Mouse (Mus musculus) heart, embryonic 12.5 days (tissue): ENCODE results near the gene Ccn2. TPM values are rescaled to one million over a fixed set of nuclear protein-coding genes. Genes with fewer than 3 reads are reported as not detected.

Experiments used
- ATAC-seq: fragments of 200-750 bp; cut with Nextera tagmentation; 2 replicates; pipeline ENCODE4 v1.8.0; 2017; ENCODE audit warnings: moderate TSS enrichment, moderate library complexity; ENCODE audit not compliant: insufficient number of reproducible peaks, low FRiP score
- H3K27ac ChIP-seq: fragments of 300-500 bp; sonication (generic); 2 replicates; pipeline ENCODE4 v1.5.1; 2016; ENCODE audit warnings: mild to moderate bottlenecking, moderate library complexity; ENCODE audit not compliant: poor library complexity, severe bottlenecking
- H3K27me3 ChIP-seq: fragments of 300-500 bp; sonication (generic); replicated peaks from 2 replicates; pipeline ENCODE4 v1.6.1; 2016; ENCODE audit warnings: mild to moderate bottlenecking, moderate library complexity
- H3K36me3 ChIP-seq: fragments of 300-500 bp; sonication (generic); 2 replicates; pipeline ENCODE4 v1.6.1; 2016; ENCODE audit warnings: mild to moderate bottlenecking, moderate library complexity
- H3K4me1 ChIP-seq: fragments of 300-500 bp; sonication (generic); replicated peaks from 2 replicates; pipeline ENCODE4 v1.6.1; 2016; ENCODE audit warnings: mild to moderate bottlenecking
- H3K4me2 ChIP-seq: fragments of 300-500 bp; sonication (generic); 2 replicates; pipeline ENCODE4 v1.6.1; 2016; ENCODE audit warnings: mild to moderate bottlenecking, moderate library complexity
- H3K4me3 ChIP-seq: fragments of 300-500 bp; sonication (generic); 2 replicates; pipeline ENCODE4 v1.5.1; 2016; ENCODE audit warnings: mild to moderate bottlenecking
- H3K9ac ChIP-seq: fragments of 300-500 bp; sonication (generic); 2 replicates; pipeline ENCODE4 v1.6.1; 2016; ENCODE audit warnings: mild to moderate bottlenecking, moderate library complexity
- H3K9me3 ChIP-seq: fragments of 300-500 bp; sonication (generic); replicated peaks from 2 replicates; pipeline ENCODE4 v1.6.1; 2016; ENCODE audit warnings: mild to moderate bottlenecking, moderate library complexity
- WGBS: fragments of 180-500 bp; shearing (Covaris S2); methylation state at CpG from one replicate; pipeline ENCODE4 v1.1.7; 2016; 5-methylcytosine and 5-hydroxymethylcytosine counted together
- polyA plus RNA-seq: library from polyadenylated mRNA; unstranded; fragments of >200 nt; fragmentation: Nextera tagmentation; extraction: Ambion mirVana; gene quantifications from 2 replicates; pipeline ENCODE4 v1.2.1, GENCODE M21; 2016

Gene Ccn2
- polyA plus RNA-seq, 1 experiment from 2014 or later: 56.8 TPM

DNA sequence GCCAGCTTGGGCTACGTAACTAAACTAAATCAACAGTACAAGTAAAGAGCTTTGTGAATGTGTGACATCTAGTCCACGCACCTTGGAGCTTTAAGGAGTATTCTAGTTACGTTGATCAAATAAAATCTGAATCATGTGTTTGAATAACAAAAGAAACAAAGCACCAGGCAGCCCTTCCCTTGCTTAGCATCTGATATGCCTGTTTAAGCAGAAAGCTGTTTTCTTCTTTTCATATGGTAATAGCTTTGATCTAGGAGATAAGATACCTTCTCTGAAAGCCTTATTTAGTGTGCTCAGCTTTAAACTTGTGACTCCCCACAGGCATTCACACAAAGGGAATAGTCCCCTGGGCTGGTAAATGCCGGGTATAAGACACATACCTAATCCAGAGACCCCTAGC lies 4.7 kb upstream of the Ccn2 start:
- ATAC-seq: no peak
- H3K36me3 ChIP-seq: no peaks in the 10 kb centered on the region
- H3K9me3 ChIP-seq: no peaks in the 10 kb centered on the region
- no peak overlapping the region for H3K4me3 ChIP-seq
- H3K27me3 ChIP-seq: no peaks in the 10 kb centered on the region
- no peak overlapping the region for H3K27ac ChIP-seq
- no peak overlapping the region for H3K4me2 ChIP-seq
- no peak overlapping the region for H3K9ac ChIP-seq
- WGBS: 85% methylated on average over 4 of the region's 4 CpGs
- peaks cover 32% of the 10 kb centered on the region for H3K4me1 ChIP-seq

DNA sequence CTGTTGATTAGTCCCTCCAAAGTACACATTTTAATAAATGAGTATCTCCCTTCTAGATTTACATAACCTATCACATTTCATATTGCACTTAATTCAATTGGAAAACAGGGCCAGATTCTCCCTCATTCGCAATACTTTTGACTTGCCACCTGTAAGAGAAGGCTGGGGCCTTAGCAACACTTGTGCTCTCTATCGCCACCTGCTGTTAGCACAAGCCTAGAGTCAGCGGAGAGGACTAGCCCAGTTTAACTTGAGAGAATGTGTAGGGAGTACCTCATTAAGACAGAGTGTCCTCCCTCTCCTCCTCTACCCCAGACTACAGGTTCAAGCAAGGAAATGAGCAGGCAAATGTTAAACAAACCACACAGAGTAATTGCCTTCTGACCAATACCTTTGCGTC lies 4.1 kb upstream of the Ccn2 start:
- Histone ChIP-seq H3K36me3 (no peaks in the 10 kb centered on the region), H3K4me1 (peaks cover 32% of the 10 kb centered on the region), H3K9ac (no peak overlapping the region), H3K4me3 (no peak overlapping the region), H3K27ac (no peak overlapping the region), H3K27me3 (no peaks in the 10 kb centered on the region), H3K4me2 (no peak overlapping the region), H3K9me3 (no peaks in the 10 kb centered on the region)
- ATAC-seq: no peak
- 26% methylated on average over 4 of the region's 4 CpGs for WGBS

DNA sequence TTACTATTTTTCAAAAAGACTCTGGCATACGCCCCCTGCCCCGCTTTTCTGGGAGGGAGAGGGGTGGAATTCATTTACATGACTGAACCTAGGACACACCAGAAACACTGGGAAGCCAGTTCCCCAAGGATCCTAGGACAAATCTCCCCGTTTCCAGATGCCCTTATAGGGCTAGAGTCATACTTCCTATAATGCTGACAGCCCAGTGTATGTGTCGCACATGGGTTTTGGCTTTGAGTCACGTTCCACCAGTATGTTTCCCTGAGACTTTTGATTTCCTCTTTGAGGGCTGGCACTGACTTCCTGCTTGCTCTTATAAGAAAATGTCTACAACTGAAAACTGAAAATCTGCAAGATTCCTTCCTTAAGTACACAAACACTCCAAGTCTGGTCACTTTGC lies 3.5 kb upstream of the Ccn2 start:
- WGBS: 69% methylated on average over 5 of the region's 5 CpGs
- Histone ChIP-seq H3K27ac (no peak overlapping the region), H3K4me2 (no peak overlapping the region), H3K9ac (no peak overlapping the region), H3K4me3 (no peak overlapping the region), H3K9me3 (no peaks in the 10 kb centered on the region), H3K4me1 (peaks cover 38% of the 10 kb centered on the region), H3K27me3 (no peaks in the 10 kb centered on the region), H3K36me3 (no peaks in the 10 kb centered on the region)
- ATAC-seq: no peak

DNA sequence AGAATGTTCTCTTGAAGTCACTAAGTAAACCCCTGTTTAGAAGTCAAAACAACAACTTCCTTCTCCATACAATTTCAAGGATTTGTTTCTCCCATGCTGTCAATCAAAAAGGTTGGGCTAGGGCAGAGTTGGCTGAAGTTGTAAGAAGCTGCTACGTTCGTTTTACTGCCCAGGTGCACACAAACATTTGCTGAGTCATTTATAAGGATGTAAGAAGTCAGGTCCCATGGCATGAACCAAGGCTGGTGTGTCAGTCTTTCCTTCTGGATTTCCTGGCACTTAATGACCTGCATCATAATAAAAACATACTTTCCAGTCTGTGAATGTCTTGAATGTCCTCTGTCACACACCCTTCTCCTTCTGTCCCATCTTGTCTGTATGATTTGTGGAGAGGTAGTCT lies 2.9 kb upstream of the Ccn2 start:
- Histone ChIP-seq H3K4me1 (peaks cover 44% of the 10 kb centered on the region), H3K27me3 (no peaks in the 10 kb centered on the region), H3K9me3 (no peaks in the 10 kb centered on the region), H3K4me2 (no peak overlapping the region), H3K4me3 (no peak overlapping the region), H3K36me3 (0 out of 2 replicates have a peak, but pooled peaks cover 2% of the 10 kb centered on the region), H3K9ac (no peak overlapping the region), H3K27ac (no peak overlapping the region)
- ATAC-seq: no peak
- WGBS: 76% methylated on average over 2 of the region's 2 CpGs

DNA sequence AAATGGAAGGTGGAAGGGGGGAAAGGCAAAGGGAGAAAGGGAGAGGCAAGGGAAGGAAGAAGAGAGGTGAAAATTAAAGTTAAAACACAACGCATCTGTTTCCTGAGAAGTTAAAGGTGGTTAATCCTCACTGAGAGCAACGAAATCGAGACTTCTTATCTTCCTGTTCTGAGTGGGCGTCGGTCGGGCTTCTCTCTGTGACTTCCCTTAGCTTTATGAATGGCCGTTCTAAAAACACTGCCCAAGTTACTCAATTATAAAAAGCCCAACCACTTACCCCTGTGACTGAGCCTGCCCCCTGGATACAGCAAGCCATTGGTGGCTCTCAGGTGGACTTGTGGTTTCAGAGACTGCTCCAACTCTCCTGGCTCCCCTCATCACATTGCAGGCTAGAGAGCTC lies 2.3 kb upstream of the Ccn2 start:
- Histone ChIP-seq H3K4me2 (peak overlapping the region; percentile 29), H3K27me3 (no peaks in the 10 kb centered on the region), H3K9me3 (no peaks in the 10 kb centered on the region), H3K4me1 (peaks cover 48% of the 10 kb centered on the region), H3K36me3 (0 out of 2 replicates have a peak, but pooled peaks cover 8% of the 10 kb centered on the region), H3K4me3 (no peak overlapping the region), H3K27ac (peak overlapping the region; percentile 92), H3K9ac (no peak overlapping the region)
- WGBS: 7% methylated on average over 7 of the region's 7 CpGs
- ATAC-seq: no peak

DNA sequence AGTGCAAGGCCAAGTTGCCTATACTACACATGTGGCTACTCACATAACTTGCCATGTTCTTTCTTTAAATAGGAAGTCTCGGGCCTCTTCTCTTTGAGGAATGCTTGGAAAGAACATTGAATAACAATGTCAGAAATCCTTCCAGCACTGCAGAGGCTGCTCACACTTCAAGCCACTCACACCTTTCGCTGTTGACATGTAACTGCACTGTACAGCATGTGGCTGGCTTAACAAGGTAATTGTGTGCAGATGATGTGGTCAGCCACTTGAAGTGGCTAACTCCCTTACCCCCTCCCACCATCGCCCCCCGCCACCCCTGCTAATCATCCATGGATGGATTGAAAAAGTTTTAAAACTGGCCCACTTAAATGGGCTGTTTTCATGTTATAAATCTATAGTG lies 1.7 kb upstream of the Ccn2 start:
- Histone ChIP-seq H3K9me3 (no peaks in the 10 kb centered on the region), H3K4me3 (no peak overlapping the region), H3K4me1 (peaks cover 51% of the 10 kb centered on the region), H3K4me2 (no peak overlapping the region), H3K9ac (no peak overlapping the region), H3K36me3 (peaks cover 11% of the 10 kb centered on the region; the same call in 1 of the 2 replicates), H3K27ac (peak overlapping the region; percentile 92), H3K27me3 (no peaks in the 10 kb centered on the region)
- ATAC-seq: peak; percentile 70
- WGBS: 36% methylated on average over 4 of the region's 4 CpGs

DNA sequence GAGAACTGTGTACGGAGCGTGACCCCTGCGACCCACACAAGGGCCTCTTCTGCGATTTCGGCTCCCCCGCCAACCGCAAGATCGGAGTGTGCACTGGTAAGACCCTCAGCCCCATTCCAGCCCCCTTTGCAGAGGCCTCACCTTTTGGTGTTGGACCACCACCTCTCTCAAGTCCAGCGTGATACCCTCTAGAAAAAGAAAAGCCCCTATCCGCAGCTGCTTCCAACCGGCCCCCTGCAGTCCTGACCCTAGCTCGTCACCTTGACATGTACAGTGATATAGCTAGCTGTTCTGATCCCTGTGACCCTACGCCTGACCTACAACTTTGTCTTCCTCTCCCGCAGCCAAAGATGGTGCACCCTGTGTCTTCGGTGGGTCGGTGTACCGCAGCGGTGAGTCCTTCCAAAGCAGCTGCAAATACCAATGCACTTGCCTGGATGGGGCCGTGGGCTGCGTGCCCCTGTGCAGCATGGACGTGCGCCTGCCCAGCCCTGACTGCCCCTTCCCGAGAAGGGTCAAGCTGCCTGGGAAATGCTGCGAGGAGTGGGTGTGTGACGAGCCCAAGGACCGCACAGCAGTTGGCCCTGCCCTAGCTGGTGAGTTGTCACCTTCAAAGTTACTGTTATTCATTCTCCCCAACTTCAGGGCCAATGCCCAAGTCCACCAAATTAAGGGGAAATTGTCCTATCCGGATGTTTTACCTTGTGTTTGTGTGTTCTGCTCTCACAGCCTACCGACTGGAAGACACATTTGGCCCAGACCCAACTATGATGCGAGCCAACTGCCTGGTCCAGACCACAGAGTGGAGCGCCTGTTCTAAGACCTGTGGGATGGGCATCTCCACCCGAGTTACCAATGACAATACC lies 994 bp downstream of the Ccn2 start:
- peak; percentile 8; the same call in 1 of the 2 replicates for ATAC-seq

DNA sequence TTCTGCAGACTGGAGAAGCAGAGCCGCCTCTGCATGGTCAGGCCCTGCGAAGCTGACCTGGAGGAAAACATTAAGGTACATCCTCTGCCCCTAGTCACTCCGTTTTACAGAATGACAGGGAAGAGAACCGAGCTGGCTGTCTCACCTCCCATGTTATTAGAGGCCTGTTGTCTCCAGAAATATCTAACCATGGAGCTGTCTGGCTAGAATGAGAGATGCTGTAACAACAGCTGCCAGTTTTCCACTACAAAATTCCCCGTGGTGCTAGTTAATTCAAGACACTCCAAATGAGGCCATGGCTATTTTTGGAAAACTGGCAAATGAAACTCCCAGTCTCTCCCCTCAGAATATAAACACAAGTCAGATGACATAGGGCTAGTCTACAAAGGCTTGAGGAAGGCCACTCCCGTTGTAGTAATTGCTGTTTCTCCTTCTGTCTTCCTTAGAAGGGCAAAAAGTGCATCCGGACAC lies 1.7 kb downstream of the Ccn2 start:
- H3K4me1 ChIP-seq: peaks cover 43% of the 10 kb centered on the region
- no peaks in the 10 kb centered on the region for H3K27me3 ChIP-seq
- peak overlapping the region; percentile 68 for H3K4me3 ChIP-seq
- 33% methylated on average over 7 of the region's 7 CpGs for WGBS
- no peaks in the 10 kb centered on the region for H3K9me3 ChIP-seq
- ATAC-seq: no peak
- peak overlapping the region; percentile 80 for H3K4me2 ChIP-seq
- H3K27ac ChIP-seq: peak overlapping the region; percentile 97
- peaks cover 11% of the 10 kb centered on the region; the same call in 1 of the 2 replicates for H3K36me3 ChIP-seq
- peak overlapping the region; percentile 95 for H3K9ac ChIP-seq

More for the DNA sequence above, 994 bp downstream of the Ccn2 start:
- no peaks in the 10 kb centered on the region for H3K27me3 ChIP-seq
- 9% methylated on average over 31 of the region's 31 CpGs for WGBS
- peak overlapping the region; percentile 95 for H3K9ac ChIP-seq
- H3K4me2 ChIP-seq: peak overlapping the region; percentile 80
- peak overlapping the region; percentile 97 for H3K27ac ChIP-seq
- H3K4me3 ChIP-seq: peak overlapping the region; percentile 68
- peaks cover 48% of the 10 kb centered on the region for H3K4me1 ChIP-seq
- H3K36me3 ChIP-seq: peaks cover 11% of the 10 kb centered on the region; the same call in 1 of the 2 replicates
- no peaks in the 10 kb centered on the region for H3K9me3 ChIP-seq

DNA sequence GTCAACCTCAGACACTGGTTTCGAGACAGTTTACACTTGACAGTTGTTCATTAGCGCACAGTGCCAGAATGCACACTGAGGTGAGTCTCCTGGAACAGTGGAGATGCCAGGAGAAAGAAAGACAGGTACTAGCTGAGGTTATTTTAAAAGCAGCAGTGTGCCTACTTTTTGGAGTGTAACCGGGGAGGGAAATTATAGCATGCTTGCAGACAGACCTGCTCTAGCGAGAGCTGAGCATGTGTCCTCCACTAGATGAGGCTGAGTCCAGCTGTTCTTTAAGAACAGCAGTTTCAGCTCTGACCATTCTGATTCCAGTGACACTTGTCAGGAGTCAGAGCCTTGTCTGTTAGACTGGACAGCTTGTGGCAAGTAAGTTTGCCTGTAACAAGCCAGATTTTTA lies 2.5 kb downstream of the Ccn2 start:
- no peak for ATAC-seq
- 0 out of 2 replicates have a peak overlapping the region, but pooled peaks have one; percentile 36 for H3K9ac ChIP-seq
- peaks cover 36% of the 10 kb centered on the region for H3K4me1 ChIP-seq
- peak overlapping the region; percentile 68 for H3K4me3 ChIP-seq
- H3K4me2 ChIP-seq: peak overlapping the region; percentile 80
- H3K36me3 ChIP-seq: peaks cover 11% of the 10 kb centered on the region; the same call in 1 of the 2 replicates
- WGBS: 74% methylated on average over 4 of the region's 4 CpGs
- H3K9me3 ChIP-seq: no peaks in the 10 kb centered on the region
- peak overlapping the region; percentile 97; the same call in 1 of the 2 replicates for H3K27ac ChIP-seq
- no peaks in the 10 kb centered on the region for H3K27me3 ChIP-seq

DNA sequence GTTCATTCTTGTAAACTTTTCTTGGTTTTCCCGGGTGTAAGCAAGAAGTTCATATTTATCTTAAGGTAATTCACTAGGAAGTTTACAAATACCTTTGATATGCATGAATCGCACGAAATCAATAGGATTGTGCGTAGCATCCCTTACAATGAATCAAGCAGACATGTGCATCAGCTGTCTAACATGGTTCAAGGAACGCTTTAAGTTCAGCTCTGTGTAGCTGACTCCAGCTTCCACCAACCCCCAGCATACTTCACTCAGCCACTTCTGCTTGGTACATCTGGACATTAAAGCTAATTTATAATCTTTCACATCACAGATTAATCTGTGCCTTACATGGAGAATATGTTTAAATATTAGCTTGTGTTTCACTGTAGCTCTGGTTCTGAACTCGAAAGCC lies 3.5 kb downstream of the Ccn2 start:
- ATAC-seq: no peak
- Histone ChIP-seq H3K4me3 (no peak overlapping the region), H3K9me3 (no peaks in the 10 kb centered on the region), H3K9ac (no peak overlapping the region), H3K27ac (no peak overlapping the region), H3K27me3 (no peaks in the 10 kb centered on the region), H3K4me2 (no peak overlapping the region), H3K36me3 (peaks cover 11% of the 10 kb centered on the region; the same call in 1 of the 2 replicates), H3K4me1 (peaks cover 29% of the 10 kb centered on the region)
- 85% methylated on average over 6 of the region's 6 CpGs for WGBS

DNA sequence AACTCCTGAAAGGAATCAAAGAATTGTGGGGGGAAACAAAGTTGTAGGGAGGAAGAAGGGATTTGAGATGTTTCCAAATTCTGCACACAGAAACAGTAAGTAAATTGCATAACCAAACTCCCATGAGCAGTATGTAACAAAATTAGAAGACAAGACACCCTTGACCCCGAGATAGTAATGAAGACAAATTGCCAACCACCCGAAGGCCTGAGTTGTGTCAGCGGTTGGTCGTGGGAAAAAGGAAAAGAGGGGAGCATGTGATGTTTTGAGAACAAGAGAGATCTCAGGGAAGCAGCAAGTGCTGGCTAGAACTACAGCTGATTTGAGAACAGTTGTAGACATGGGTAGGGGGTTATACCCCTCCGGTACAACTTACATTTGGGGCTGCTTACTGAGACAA lies 4.6 kb downstream of the Ccn2 start:
- Histone ChIP-seq H3K4me2 (no peak overlapping the region), H3K9ac (no peak overlapping the region), H3K4me1 (peaks cover 19% of the 10 kb centered on the region), H3K27ac (no peak overlapping the region), H3K27me3 (no peaks in the 10 kb centered on the region), H3K9me3 (no peaks in the 10 kb centered on the region), H3K4me3 (no peak overlapping the region), H3K36me3 (peaks cover 11% of the 10 kb centered on the region; the same call in 1 of the 2 replicates)
- ATAC-seq: no peak
- 77% methylated on average over 5 of the region's 5 CpGs for WGBS
